Mouse (Mus musculus): ENCODE results near the gene Duxbl1. TPM values are rescaled to one million over a fixed set of nuclear protein-coding genes. Genes with fewer than 3 reads are reported as not detected.
A peak's percentile ranks its signal among the peaks of the same experiment; 100 is the strongest.
"Not testable (repeated sequence)": the region's sequence is repeated elsewhere in the genome, so short reads cannot be mapped to it uniquely, and the experiment has no call there.

The Duxbl1 gene
- polyA plus RNA-seq (2015; fragmentation: Nextera tagmentation; extraction: Ambion mirVana): 0.70 and 0.71 TPM in 2 replicates

- H3K9me3 ChIP-seq; H3K36me3 ChIP-seq; ATAC-seq (ENCODE audit: extremely low read depth, insufficient number of reproducible peaks, low FRiP score, low TSS enrichment); H3K4me1 ChIP-seq; H3K27me3 ChIP-seq (replicated peaks): not testable (repeated sequence)
- H3K4me2 ChIP-seq: peak within 1 kb of the TSS; percentile 62
- no CpG with 5 or more reads among the region's 25 CpGs for WGBS
- peak within 1 kb of the TSS; percentile 84 for H3K27ac ChIP-seq (replicated peaks)
- peak within 1 kb of the TSS; percentile 69 for H3K9ac ChIP-seq
- H3K4me3 ChIP-seq: peak within 1 kb of the TSS; percentile 43
Observed at GRCm38 (mm10) chr14:25978371-25979241, at the start of gene Duxbl1. Gene Duxbl1 (plus strand): TSS chr14:25978577.

GRCm38 (mm10) chr14:25936867-25937630, 41.3 kb upstream of the Duxbl1 start:
- no CpG with 5 or more reads among the region's 5 CpGs for WGBS
- not testable (repeated sequence) for H3K9me3 ChIP-seq

GRCm38 (mm10) chr14:25938004-25938403, 40.4 kb upstream of the Duxbl1 start, which contains the start of gene Cphx1:
Gene Cphx1 (plus strand): TSS chr14:25938304.
- ATAC-seq (ENCODE audit: extremely low read depth, insufficient number of reproducible peaks, low FRiP score, low TSS enrichment); H3K4me3 ChIP-seq; H3K9ac ChIP-seq; H3K27me3 ChIP-seq (replicated peaks); H3K27ac ChIP-seq (replicated peaks); H3K4me2 ChIP-seq; H3K36me3 ChIP-seq; H3K9me3 ChIP-seq; H3K4me1 ChIP-seq: not testable (repeated sequence)
- WGBS: no CpG with 5 or more reads among the region's 8 CpGs

More at GRCm38 (mm10) chr14:25936867-25937630, 41.3 kb upstream of the Duxbl1 start:
- H3K4me3 ChIP-seq; H3K9ac ChIP-seq; H3K4me1 ChIP-seq; ATAC-seq (ENCODE audit: extremely low read depth, insufficient number of reproducible peaks, low FRiP score, low TSS enrichment); H3K36me3 ChIP-seq; H3K27me3 ChIP-seq (replicated peaks); H3K4me2 ChIP-seq; H3K27ac ChIP-seq (replicated peaks): not testable (repeated sequence)

GRCm38 (mm10) chr14:25957861-25958260, 20.5 kb upstream of the Duxbl1 start:
- not testable (repeated sequence) for ATAC-seq (ENCODE audit: extremely low read depth, insufficient number of reproducible peaks, low FRiP score, low TSS enrichment); H3K27ac ChIP-seq (replicated peaks); H3K4me2 ChIP-seq; H3K4me1 ChIP-seq; H3K36me3 ChIP-seq; H3K27me3 ChIP-seq (replicated peaks); H3K9me3 ChIP-seq; H3K4me3 ChIP-seq; H3K9ac ChIP-seq
- no CpG with 5 or more reads among the region's 3 CpGs for WGBS

GRCm38 (mm10) chr14:25979242-25979941, 1.0 kb downstream of the Duxbl1 start:
- Histone ChIP-seq H3K4me2 (peak overlapping the region; percentile 62), H3K27ac (replicated peaks) (peak overlapping the region; percentile 84), H3K4me3 (peak overlapping the region; percentile 43), H3K9ac (peak overlapping the region; percentile 69)
- not testable (repeated sequence) for H3K27me3 ChIP-seq (replicated peaks); H3K36me3 ChIP-seq; ATAC-seq (ENCODE audit: extremely low read depth, insufficient number of reproducible peaks, low FRiP score, low TSS enrichment); H3K4me1 ChIP-seq; H3K9me3 ChIP-seq
- WGBS: 4% methylated on average over 8 of the region's 13 CpGs

GRCm38 (mm10) chr14:25981880-25982279, 3.5 kb downstream of the Duxbl1 start:
- not testable (repeated sequence) for H3K4me1 ChIP-seq; ATAC-seq (ENCODE audit: extremely low read depth, insufficient number of reproducible peaks, low FRiP score, low TSS enrichment); H3K36me3 ChIP-seq; H3K27me3 ChIP-seq (replicated peaks); H3K4me2 ChIP-seq; H3K4me3 ChIP-seq; H3K27ac ChIP-seq (replicated peaks); H3K9me3 ChIP-seq; H3K9ac ChIP-seq
- 23% methylated on average over 6 of the region's 9 CpGs for WGBS

- WGBS: no CpG with 5 or more reads among the region's 2 CpGs
- not testable (repeated sequence) for H3K27me3 ChIP-seq (replicated peaks); H3K27ac ChIP-seq (replicated peaks); H3K4me3 ChIP-seq; ATAC-seq (ENCODE audit: extremely low read depth, insufficient number of reproducible peaks, low FRiP score, low TSS enrichment); H3K9ac ChIP-seq; H3K9me3 ChIP-seq; H3K4me1 ChIP-seq; H3K4me2 ChIP-seq; H3K36me3 ChIP-seq
Observed at GRCm38 (mm10) chr14:26007462-26007861, 29.1 kb downstream of the Duxbl1 start.

GRCm38 (mm10) chr14:26016414-26016813, 38.0 kb downstream of the Duxbl1 start:
- WGBS: no CpG with 5 or more reads among the region's 7 CpGs
- H3K36me3 ChIP-seq; H3K4me1 ChIP-seq; H3K4me2 ChIP-seq; H3K9ac ChIP-seq; H3K4me3 ChIP-seq; H3K27ac ChIP-seq (replicated peaks); H3K9me3 ChIP-seq; ATAC-seq (ENCODE audit: extremely low read depth, insufficient number of reproducible peaks, low FRiP score, low TSS enrichment); H3K27me3 ChIP-seq (replicated peaks): not testable (repeated sequence)

GRCm38 (mm10) chr14:26021555-26021954, 43.2 kb downstream of the Duxbl1 start:
- H3K36me3 ChIP-seq; H3K4me2 ChIP-seq; H3K4me3 ChIP-seq; H3K27ac ChIP-seq (replicated peaks); H3K9me3 ChIP-seq; ATAC-seq (ENCODE audit: extremely low read depth, insufficient number of reproducible peaks, low FRiP score, low TSS enrichment); H3K9ac ChIP-seq; H3K4me1 ChIP-seq; H3K27me3 ChIP-seq (replicated peaks): not testable (repeated sequence)
- WGBS: no CpG with 5 or more reads among the region's 9 CpGs

- not testable (repeated sequence) for H3K4me2 ChIP-seq; H3K9ac ChIP-seq; H3K4me1 ChIP-seq; H3K27me3 ChIP-seq (replicated peaks); H3K4me3 ChIP-seq; ATAC-seq (ENCODE audit: extremely low read depth, insufficient number of reproducible peaks, low FRiP score, low TSS enrichment); H3K36me3 ChIP-seq; H3K9me3 ChIP-seq; H3K27ac ChIP-seq (replicated peaks)
- WGBS: no CpG with 5 or more reads among the region's 6 CpGs
Observed at GRCm38 (mm10) chr14:26022831-26023230, 44.5 kb downstream of the Duxbl1 start.

- H3K9ac ChIP-seq: not testable (repeated sequence)
Observed at GRCm38 (mm10) chr14:26025653-26026052, 47.3 kb downstream of the Duxbl1 start.

More at GRCm38 (mm10) chr14:26025653-26026052, 47.3 kb downstream of the Duxbl1 start:
- ATAC-seq (ENCODE audit: extremely low read depth, insufficient number of reproducible peaks, low FRiP score, low TSS enrichment); H3K27ac ChIP-seq (replicated peaks); H3K4me3 ChIP-seq; H3K4me2 ChIP-seq; H3K27me3 ChIP-seq (replicated peaks); H3K36me3 ChIP-seq; H3K4me1 ChIP-seq; H3K9me3 ChIP-seq: not testable (repeated sequence)
- WGBS: no CpG with 5 or more reads among the region's 12 CpGs
